Mouse (Mus musculus) limb, embryonic 13.5 days (tissue): ENCODE results near the gene Vps37c. TPM values are rescaled to one million over a fixed set of nuclear protein-coding genes. Genes with fewer than 3 reads are reported as not detected.

Source experiments
- ATAC-seq: fragments of 200-750 bp; cut with Nextera tagmentation; 2 replicates; pipeline ENCODE4 v1.8.0; 2017; ENCODE audit warnings: low read depth, moderate number of reproducible peaks, moderate TSS enrichment; ENCODE audit not compliant: low FRiP score
- H3K27ac ChIP-seq: fragments of 300-500 bp; sonication (generic); 2 replicates; pipeline ENCODE4 v1.5.1; 2015; ENCODE audit warnings: inconsistent platforms, mild to moderate bottlenecking, moderate library complexity
- H3K27me3 ChIP-seq: fragments of 300-500 bp; sonication (generic); 2 replicates; pipeline ENCODE4 v1.6.1; 2015; ENCODE audit warnings: mild to moderate bottlenecking, inconsistent platforms
- H3K36me3 ChIP-seq: fragments of 300-500 bp; sonication (generic); 2 replicates; pipeline ENCODE4 v1.6.1; 2015; ENCODE audit warnings: inconsistent platforms, mild to moderate bottlenecking, moderate library complexity
- H3K4me1 ChIP-seq: fragments of 300-500 bp; sonication (generic); 2 replicates; pipeline ENCODE4 v1.6.1; 2015; ENCODE audit warnings: inconsistent platforms
- H3K4me2 ChIP-seq: fragments of 300-500 bp; sonication (generic); replicated peaks from 2 replicates; pipeline ENCODE4 v1.6.1; 2015; ENCODE audit warnings: inconsistent platforms, mild to moderate bottlenecking, moderate library complexity
- H3K4me3 ChIP-seq: fragments of 300-500 bp; sonication (generic); 2 replicates; pipeline ENCODE4 v1.5.1; 2015; ENCODE audit warnings: moderate library complexity, mild to moderate bottlenecking, inconsistent platforms
- H3K9ac ChIP-seq: fragments of 300-500 bp; sonication (generic); 2 replicates; pipeline ENCODE4 v1.6.1; 2015; ENCODE audit warnings: mild to moderate bottlenecking, inconsistent platforms
- H3K9me3 ChIP-seq: fragments of 300-500 bp; sonication (generic); 2 replicates; pipeline ENCODE4 v1.6.1; 2016; ENCODE audit warnings: inconsistent platforms
- WGBS: fragments of 180-500 bp; shearing (Covaris S2); methylation state at CpG from one replicate; pipeline ENCODE4 v1.1.7; 2015; 5-methylcytosine and 5-hydroxymethylcytosine counted together
- polyA plus RNA-seq: library from polyadenylated mRNA; unstranded; fragments of >200 nt; fragmentation: Nextera tagmentation; extraction: Ambion mirVana; gene quantifications from 2 replicates; pipeline ENCODE4 v1.2.1, GENCODE M21; 2015

Gene Vps37c
- polyA plus RNA-seq, 1 experiment from 2014 or later: 40.9 TPM

DNA sequence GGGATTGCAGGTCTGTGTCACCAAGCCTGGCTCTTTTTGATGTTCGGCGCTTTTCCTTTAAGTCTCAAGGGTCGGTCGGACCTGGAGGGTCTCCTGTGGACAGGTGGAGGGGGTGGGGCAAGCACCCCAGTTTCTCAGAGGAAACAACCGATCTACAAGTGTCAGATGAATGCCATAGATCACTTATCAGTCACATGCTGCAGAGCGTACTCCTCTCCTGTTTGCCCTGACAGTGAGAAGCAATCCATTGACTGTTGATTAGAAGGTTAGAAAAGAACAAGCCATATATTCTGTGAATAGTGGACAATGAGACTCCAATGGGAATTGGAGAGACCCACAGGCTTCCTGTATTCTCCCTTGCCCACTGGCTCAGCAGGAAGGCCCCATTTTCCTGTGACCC lies 61.6 kb downstream of the Vps37c start:
- Histone ChIP-seq H3K27me3 (no peaks in the 10 kb centered on the region), H3K4me2 (no peak overlapping the region), H3K27ac (no peak overlapping the region), H3K4me3 (no peak overlapping the region), H3K4me1 (no peaks in the 10 kb centered on the region), H3K9me3 (no peaks in the 10 kb centered on the region), H3K36me3 (no peaks in the 10 kb centered on the region), H3K9ac (no peak overlapping the region)
- no peak for ATAC-seq
- WGBS: 82% methylated on average over 6 of the region's 6 CpGs

DNA sequence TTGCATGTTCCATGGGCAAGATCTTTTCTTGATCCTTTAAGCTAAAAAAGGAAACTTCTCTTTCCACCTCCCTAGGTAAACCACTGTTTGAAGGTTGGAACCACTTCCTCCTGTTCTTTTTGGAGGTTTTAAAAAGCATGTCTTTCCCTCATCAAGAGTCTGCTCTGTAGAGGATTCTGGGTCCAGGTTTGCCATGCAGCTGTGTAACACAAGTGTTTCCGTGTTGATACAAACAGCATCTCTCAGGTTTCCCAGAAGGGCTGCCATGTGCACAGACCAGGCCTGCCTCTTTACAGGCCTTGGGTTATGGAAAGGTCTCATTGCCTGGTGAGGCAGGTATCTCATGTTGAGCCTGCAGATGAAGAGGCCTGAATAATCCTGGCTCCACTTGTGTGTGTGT lies 63.1 kb downstream of the Vps37c start:
- Histone ChIP-seq H3K4me2 (no peak overlapping the region), H3K36me3 (no peaks in the 10 kb centered on the region), H3K27ac (no peak overlapping the region), H3K4me1 (no peaks in the 10 kb centered on the region), H3K4me3 (no peak overlapping the region), H3K27me3 (no peaks in the 10 kb centered on the region), H3K9me3 (no peaks in the 10 kb centered on the region), H3K9ac (no peak overlapping the region)
- WGBS: 68% methylated on average over 1 of the region's 1 CpGs
- ATAC-seq: no peak

GRCm38 (mm10) chr19:10752106-10752505 lies 63.6 kb downstream of the Vps37c start:
- H3K9me3 ChIP-seq: no peaks in the 10 kb centered on the region
- H3K4me3 ChIP-seq: no peak overlapping the region
- no peak overlapping the region for H3K9ac ChIP-seq
- H3K27me3 ChIP-seq: no peaks in the 10 kb centered on the region
- no peaks in the 10 kb centered on the region for H3K4me1 ChIP-seq
- ATAC-seq: no peak
- no peak overlapping the region for H3K27ac ChIP-seq
- WGBS: 88% methylated on average over 6 of the region's 6 CpGs
- H3K36me3 ChIP-seq: no peaks in the 10 kb centered on the region
- H3K4me2 ChIP-seq: no peak overlapping the region

GRCm38 (mm10) chr19:10752646-10753045 lies 64.1 kb downstream of the Vps37c start:
- no peak for ATAC-seq
- H3K4me2 ChIP-seq: no peak overlapping the region
- H3K9me3 ChIP-seq: no peaks in the 10 kb centered on the region
- no peak overlapping the region for H3K27ac ChIP-seq
- WGBS: 93% methylated on average over 5 of the region's 5 CpGs
- no peaks in the 10 kb centered on the region for H3K36me3 ChIP-seq
- H3K4me3 ChIP-seq: no peak overlapping the region
- H3K9ac ChIP-seq: no peak overlapping the region
- H3K27me3 ChIP-seq: no peaks in the 10 kb centered on the region
- no peaks in the 10 kb centered on the region for H3K4me1 ChIP-seq

DNA sequence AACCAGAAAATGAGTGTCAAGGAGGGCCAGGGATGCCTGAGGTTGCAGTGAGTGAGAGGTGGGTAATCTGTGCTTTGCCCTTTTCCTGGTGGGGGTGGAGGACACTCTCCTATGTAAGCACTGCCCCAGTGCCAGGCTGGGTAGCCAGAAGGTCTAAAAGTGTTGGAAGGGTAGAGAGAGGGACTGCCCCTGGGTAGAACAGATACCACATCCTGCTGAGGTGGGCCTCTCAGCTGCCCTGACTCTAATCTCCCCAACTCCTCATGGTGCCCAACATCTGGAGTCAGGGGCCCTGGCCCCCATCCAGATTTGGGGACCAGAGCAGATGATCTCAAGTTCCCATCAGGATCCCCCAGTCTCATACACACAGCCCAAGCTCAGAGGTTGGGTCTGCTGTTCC lies 68.6 kb downstream of the Vps37c start:
- H3K9me3 ChIP-seq: no peaks in the 10 kb centered on the region
- H3K27ac ChIP-seq: no peak overlapping the region
- 0 out of 2 replicates have a peak, but pooled peaks cover 5% of the 10 kb centered on the region for H3K4me1 ChIP-seq
- H3K4me3 ChIP-seq: no peak overlapping the region
- ATAC-seq: no peak
- H3K36me3 ChIP-seq: no peaks in the 10 kb centered on the region
- H3K9ac ChIP-seq: no peak overlapping the region
- no peak overlapping the region for H3K4me2 ChIP-seq
- no peaks in the 10 kb centered on the region for H3K27me3 ChIP-seq

DNA sequence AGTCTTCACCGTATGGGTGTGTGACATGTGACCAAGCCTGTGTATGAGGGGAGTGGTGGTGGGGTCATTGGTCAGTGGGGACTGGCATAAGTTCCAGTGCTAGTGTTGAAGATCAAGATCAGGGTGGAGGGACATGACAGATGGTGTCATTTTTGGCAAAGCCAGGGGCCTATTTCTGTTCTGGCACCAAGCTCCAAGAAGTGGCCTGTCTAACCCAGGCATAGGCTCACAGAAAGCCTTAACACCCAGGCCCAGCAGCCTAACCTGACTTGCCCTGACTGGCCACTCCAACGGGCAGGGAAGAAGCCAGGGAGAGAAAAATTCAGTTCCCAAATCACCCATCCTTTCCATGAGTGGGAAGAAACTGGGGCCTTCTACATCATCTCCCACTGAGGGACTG lies 69.0 kb downstream of the Vps37c start:
- Histone ChIP-seq H3K36me3 (no peaks in the 10 kb centered on the region), H3K27me3 (no peaks in the 10 kb centered on the region), H3K9ac (no peak overlapping the region), H3K27ac (no peak overlapping the region), H3K4me1 (0 out of 2 replicates have a peak, but pooled peaks cover 5% of the 10 kb centered on the region), H3K4me3 (no peak overlapping the region), H3K4me2 (no peak overlapping the region), H3K9me3 (no peaks in the 10 kb centered on the region)
- ATAC-seq: no peak
- 97% methylated on average over 2 of the region's 2 CpGs for WGBS

DNA sequence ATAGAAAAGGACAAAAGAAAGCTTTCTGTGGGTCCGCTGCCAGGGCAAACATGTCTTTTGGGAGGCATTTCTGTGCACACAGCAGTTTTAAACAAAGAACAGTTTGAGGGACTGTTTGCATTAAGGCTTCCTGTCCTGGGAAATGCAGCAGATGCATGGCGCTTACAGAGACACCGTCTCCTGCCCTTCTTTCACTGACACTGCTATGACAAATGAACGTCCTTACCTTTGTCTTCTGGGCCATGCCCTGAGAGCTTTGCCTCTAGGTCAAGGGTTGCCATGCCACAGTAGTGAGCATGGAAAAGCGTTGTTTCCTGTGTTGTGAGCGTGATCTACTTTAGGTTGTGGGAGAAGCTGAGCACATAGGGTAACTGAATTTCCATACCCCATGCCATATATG lies 70.2 kb downstream of the Vps37c start:
- ATAC-seq: no peak
- Histone ChIP-seq H3K4me1 (0 out of 2 replicates have a peak, but pooled peaks cover 5% of the 10 kb centered on the region), H3K27me3 (no peaks in the 10 kb centered on the region), H3K9ac (no peak overlapping the region), H3K4me3 (no peak overlapping the region), H3K27ac (no peak overlapping the region), H3K36me3 (no peaks in the 10 kb centered on the region), H3K9me3 (no peaks in the 10 kb centered on the region), H3K4me2 (no peak overlapping the region)
- WGBS: 64% methylated on average over 6 of the region's 6 CpGs

- Histone ChIP-seq H3K27me3 (no peaks in the 10 kb centered on the region), H3K4me3 (no peak overlapping the region), H3K36me3 (no peaks in the 10 kb centered on the region), H3K9me3 (no peaks in the 10 kb centered on the region), H3K9ac (no peak overlapping the region), H3K4me2 (no peak overlapping the region), H3K27ac (no peak overlapping the region), H3K4me1 (0 out of 2 replicates have a peak, but pooled peaks cover 5% of the 10 kb centered on the region)
- ATAC-seq: no peak
These were observed 71.0 kb downstream of the Vps37c start for GRCm38 (mm10) chr19:10759525-10759924.

GRCm38 (mm10) chr19:10759983-10760831 lies 71.7 kb downstream of the Vps37c start:
- 78% methylated on average over 9 of the region's 9 CpGs for WGBS
- H3K27ac ChIP-seq: no peak overlapping the region
- no peak overlapping the region for H3K4me3 ChIP-seq
- H3K9ac ChIP-seq: no peak overlapping the region
- no peaks in the 10 kb centered on the region for H3K36me3 ChIP-seq
- no peaks in the 10 kb centered on the region for H3K9me3 ChIP-seq
- H3K27me3 ChIP-seq: no peaks in the 10 kb centered on the region
- 0 out of 2 replicates have a peak, but pooled peaks cover 5% of the 10 kb centered on the region for H3K4me1 ChIP-seq
- ATAC-seq: 0 out of 2 replicates have a peak, but pooled peaks have one; percentile 20
- H3K4me2 ChIP-seq: no peak overlapping the region

- 83% methylated on average over 8 of the region's 8 CpGs for WGBS
- Histone ChIP-seq H3K9ac (no peak overlapping the region), H3K4me1 (0 out of 2 replicates have a peak, but pooled peaks cover 5% of the 10 kb centered on the region), H3K27ac (no peak overlapping the region), H3K4me3 (no peak overlapping the region), H3K27me3 (no peaks in the 10 kb centered on the region), H3K4me2 (no peak overlapping the region), H3K9me3 (no peaks in the 10 kb centered on the region), H3K36me3 (no peaks in the 10 kb centered on the region)
- ATAC-seq: no peak
These were observed 73.4 kb downstream of the Vps37c start for GRCm38 (mm10) chr19:10761794-10762415.

DNA sequence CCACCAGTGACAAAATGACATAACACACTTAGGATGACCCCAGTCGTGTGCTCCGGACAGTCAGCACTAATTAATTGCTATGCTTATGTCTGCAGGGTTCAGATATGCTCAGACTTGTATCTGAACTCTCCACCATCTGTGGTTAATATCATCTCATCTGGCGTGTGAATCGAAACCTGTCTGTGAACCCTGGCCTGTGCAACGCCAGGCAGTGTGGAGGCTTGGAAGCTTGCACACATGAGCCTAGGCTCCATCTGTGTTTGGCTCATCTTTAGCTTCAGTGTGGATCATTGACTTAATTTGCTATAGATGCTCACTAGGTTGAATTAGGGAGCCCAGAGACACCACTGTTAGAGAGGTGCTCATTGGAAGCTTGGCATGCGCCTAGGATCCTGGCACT lies 73.9 kb downstream of the Vps37c start:
- Histone ChIP-seq H3K27ac (no peak overlapping the region), H3K36me3 (no peaks in the 10 kb centered on the region), H3K27me3 (no peaks in the 10 kb centered on the region), H3K9ac (no peak overlapping the region), H3K4me1 (0 out of 2 replicates have a peak, but pooled peaks cover 5% of the 10 kb centered on the region), H3K4me3 (no peak overlapping the region), H3K9me3 (no peaks in the 10 kb centered on the region), H3K4me2 (no peak overlapping the region)
- 72% methylated on average over 6 of the region's 6 CpGs for WGBS
- no peak for ATAC-seq

DNA sequence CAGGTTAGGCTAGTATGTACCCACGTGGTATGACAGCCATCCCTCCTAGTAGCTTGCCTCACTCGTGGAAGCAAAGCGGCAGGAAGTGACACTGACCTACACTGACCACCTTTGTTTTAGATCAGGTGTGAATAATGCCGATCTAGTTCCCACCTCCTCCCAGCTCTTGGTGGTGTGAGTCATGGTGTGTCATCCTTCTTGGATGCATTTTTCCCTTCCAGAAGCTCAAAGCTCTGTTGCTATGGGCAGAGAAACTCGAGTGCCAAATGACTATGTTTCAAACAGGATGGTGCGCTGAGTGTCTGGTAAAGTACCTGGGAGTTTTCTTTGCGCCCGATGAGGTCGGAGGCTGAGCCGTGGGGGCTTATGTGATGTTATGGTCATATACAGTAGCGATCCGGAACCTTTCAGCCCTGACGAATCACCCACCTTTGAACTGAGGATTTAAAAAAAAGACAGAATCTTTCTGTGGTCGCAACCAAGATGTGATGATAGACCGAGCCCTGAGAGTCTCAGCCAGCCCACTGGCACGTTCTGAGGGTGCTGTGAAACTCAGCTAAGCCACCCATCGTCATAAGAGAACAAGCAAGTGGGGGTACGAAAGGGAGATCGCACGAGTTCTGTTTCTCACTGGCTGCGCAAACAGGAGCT lies 75.0 kb downstream of the Vps37c start:
- H3K36me3 ChIP-seq: no peaks in the 10 kb centered on the region
- H3K9me3 ChIP-seq: no peaks in the 10 kb centered on the region
- ATAC-seq: no peak
- 80% methylated on average over 21 of the region's 21 CpGs for WGBS
- 0 out of 2 replicates have a peak, but pooled peaks cover 5% of the 10 kb centered on the region for H3K4me1 ChIP-seq
- no peaks in the 10 kb centered on the region for H3K27me3 ChIP-seq
- no peak overlapping the region for H3K27ac ChIP-seq
- no peak overlapping the region for H3K4me2 ChIP-seq
- H3K4me3 ChIP-seq: no peak overlapping the region
- no peak overlapping the region for H3K9ac ChIP-seq
